Mouse (Mus musculus): ENCODE measurements at regions not wholly inside any gene's neighbourhood (a gene's known extent, or its start where the extent isn't known, plus 50 kb on each side); places are given as distances from the start of the nearest gene placed in this dataset.

DNA sequence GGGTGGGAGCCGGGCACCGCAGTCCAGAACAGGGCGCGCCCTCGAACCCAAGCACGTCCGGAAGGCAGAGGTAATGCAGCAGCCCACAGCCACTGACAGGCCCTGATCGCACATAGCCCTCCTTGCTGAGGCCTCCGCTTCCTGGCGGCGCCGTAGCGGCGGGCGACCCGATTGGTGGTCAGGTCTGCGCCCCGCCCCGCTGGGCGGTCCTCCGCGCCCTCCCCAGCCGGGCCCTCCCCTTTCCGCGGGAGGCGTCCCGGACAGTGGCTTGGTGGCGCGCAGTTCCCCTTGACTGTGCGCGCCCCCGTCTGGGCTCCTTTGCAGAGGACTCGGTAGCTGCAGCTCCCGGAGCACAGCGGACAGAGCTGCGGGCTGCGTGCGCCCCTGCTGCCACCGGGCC lies 375.5 kb upstream of the Asap2 start:
- ATAC-seq (replicated peaks; ENCODE audit: poor library complexity): 0 out of 2 replicates have a peak, but pooled peaks have one; percentile 39

All from megakaryocyte progenitor cell, adult 5-6 weeks (primary cell).